Mouse (Mus musculus): ENCODE measurements at regions not wholly inside any gene's neighbourhood (a gene's known extent, or its start where the extent isn't known, plus 50 kb on each side); places are given as distances from the start of the nearest gene placed in this dataset.

GRCm38 (mm10) chr17:47064592-47065306, 54.4 kb upstream of the Ubr2 start:
- no peak for DNase-seq (ENCODE audit: low read depth)

- DNase-seq (ENCODE audit: low read depth) = no peak
These were observed 53.6 kb upstream of the Ubr2 start for GRCm38 (mm10) chr17:47064006-47064405.

DNA sequence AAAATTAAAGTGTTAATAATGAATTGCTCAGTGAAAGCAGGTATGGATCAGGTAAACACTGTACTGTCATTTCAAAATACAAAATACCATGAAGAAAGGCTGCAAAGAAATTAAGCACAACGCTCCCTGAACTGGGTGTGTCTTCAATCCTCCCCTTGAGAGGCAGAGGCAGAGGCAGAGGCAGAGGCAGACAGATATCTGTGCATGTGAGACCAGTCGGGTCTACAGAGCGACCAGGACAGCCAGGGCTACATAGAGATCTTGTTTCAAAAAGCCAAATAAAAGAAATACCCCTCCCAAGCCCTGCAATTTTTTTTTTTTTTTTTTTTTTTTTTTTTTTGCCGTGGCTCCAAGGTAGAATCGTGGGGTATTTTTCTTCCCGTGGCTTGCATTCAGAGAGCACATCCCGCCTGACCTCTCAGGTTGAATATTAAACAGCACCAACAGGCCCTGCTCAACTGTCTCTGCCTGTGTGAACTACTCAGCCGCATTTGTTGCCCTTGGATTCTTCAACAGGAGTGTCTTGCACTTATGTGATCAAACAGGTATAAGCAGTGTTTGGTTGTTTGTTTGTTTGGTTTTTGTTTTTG, 50.8 kb upstream of the Ubr2 start:
- no peak for DNase-seq (ENCODE audit: low read depth)

Measured in induced T-regulatory cell, adult 2 months (primary cell).